Mouse (Mus musculus): ENCODE measurements at regions not wholly inside any gene's neighbourhood (a gene's known extent, or its start where the extent isn't known, plus 50 kb on each side); places are given as distances from the start of the nearest gene placed in this dataset.

- TF ChIP-seq CTCF (IDR thresholded peaks at IDR 0.05) (no peak), EP300 (IDR thresholded peaks at IDR 0.05) (no peak)
These were observed 199.5 kb upstream of the Nampt start for GRCm38 (mm10) chr12:32619830-32620229.
